Mouse (Mus musculus) kidney, postnatal 4 days (tissue): ENCODE data around the gene Sult3a2.
"Not testable (repeated sequence)": the region's sequence is repeated elsewhere in the genome, so short reads cannot be mapped to it uniquely, and the experiment has no call there.

Experiments used
- DNase-seq, 2 experiments: peaks; one replicate each; pipeline ENCODE4 v3.0.0; 2021; ENCODE audit warnings: mixed read lengths in 2 of 2

The Sult3a2 gene

DNA sequence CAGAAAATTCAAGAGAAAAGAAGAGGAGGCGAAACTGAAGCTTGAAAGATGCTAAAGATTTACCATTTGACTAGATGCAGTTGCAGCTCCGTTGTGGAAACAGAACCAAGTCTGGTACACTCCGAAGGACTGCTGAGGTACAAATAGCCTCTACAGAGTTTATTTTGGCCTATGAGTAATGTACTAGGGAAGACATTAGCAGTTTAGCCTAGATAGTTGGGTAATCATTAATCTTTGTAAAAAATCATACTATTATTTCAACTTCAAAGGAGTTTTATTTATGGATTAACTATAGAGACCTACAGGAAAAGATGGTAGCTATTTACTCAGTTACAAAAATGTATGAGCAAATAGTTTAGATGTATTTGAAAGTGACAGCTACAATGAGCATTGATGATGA, at the start of gene Sult3a2:
Gene Sult3a2, minus strand, starts transcription at position 101 of the 400 bp plus-strand sequence.
- DNase-seq: no peak

DNA sequence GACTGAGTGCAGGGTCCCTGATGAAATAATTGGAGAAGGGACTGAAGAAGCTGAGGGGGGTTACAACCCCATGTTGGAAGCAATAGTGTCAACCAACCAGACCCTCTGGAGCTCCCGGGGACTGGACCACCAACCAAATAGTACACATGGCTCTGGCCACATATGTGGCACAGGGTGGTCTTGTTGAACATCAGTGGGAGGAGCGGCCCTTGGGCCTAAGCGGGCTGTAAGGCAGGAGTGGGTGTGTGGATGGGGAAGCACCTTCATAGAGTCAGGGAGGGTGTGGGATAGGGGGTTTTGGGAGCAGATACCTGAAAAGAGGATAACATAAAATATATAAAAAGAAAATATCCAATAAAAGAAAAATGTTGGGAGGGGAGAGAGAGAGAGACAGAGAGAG, 34.4 kb upstream of the Sult3a2 start:
- DNase-seq: no peak

DNA sequence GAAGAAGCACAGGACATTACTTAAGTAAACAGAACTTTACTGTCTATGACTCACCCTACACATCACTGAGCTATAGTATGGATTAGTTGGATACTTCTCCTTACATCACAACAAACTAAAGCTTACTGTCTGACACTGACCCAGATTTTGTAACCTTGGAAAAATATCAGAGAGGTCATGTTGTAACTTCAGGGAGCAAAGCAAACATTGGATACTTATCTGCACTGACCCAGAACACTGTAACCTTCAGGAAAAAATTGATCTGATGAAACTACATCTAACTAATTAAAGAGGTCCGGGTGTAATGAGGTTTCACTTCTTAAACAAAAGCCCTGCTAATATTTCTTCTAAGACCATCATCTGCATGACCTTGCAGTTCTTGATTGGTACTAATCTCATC, 30.4 kb upstream of the Sult3a2 start:
- DNase-seq: no peak

DNA sequence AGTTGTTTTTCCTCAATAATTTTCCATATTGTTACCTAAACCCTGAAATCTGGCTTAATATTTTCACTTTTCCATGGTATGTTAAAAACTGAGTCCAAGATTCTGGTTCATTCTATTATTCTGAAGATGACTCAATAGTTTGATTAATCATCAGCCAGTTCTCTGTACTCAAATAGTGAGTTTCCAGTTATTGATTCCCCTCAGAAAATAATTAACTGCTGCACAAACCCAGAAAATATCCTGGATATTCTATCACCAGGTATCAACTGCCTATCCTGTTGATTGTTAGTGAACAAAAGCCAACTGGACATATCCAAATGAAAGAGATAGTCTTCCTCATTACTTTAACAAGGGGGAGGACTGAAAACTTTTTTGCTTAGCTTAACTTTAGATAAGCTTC, 27.8 kb upstream of the Sult3a2 start:
- no peak for DNase-seq

DNA sequence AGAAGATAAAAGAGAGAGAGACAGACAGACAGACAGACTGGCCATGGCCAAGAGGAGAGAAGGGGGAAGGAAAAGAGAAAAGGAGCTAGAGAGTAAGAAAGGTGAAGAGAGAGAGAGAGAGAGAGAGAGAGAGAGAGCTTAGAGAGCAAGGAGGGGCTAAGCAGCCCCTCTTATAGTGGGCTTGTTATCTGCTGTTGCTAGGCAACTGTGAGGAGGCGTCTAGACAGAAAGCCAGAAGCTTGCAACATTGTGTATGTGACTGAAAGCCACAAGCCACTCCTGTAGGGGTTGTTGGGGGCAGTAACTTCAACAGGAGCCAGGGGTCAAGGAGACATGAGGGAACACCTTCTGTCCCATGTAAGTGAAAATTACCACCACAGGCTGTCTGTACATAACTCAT, 25.3 kb upstream of the Sult3a2 start:
- DNase-seq: no peak

DNA sequence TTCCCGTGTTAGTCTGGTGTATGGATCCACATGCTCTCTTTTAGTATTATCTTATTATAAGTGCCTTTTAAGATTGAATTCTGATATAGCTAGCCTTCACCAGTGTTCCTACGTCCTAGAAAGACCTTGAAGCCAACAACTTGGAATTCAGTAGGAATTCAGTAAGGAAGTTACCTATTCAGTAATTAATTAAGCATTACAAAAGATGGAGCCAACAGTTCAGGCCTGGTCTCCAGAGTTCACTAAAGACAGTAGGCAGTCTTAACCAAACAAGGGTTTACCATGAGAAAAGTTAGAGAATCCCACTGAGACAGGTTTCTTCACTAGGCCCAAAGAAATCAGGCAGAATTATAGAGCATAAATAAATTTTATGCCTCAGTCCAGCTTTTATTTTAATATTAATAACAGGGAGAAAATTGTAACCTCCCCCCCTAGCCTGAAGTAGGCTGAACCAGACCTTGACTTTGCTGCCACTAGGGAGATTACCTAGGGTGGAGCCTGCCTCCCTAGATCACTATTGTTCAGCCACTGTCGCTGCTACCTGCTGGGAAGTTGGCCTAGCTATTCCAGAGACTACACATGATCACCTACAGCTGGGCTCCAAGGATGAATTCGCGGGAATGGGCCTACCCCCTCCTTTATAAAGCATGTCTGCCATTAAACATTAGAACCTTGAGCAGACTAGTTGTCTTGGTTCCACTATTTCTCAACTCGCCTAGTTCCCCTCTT, 10.9 kb upstream of the Sult3a2 start:
- not testable (repeated sequence) for DNase-seq

DNA sequence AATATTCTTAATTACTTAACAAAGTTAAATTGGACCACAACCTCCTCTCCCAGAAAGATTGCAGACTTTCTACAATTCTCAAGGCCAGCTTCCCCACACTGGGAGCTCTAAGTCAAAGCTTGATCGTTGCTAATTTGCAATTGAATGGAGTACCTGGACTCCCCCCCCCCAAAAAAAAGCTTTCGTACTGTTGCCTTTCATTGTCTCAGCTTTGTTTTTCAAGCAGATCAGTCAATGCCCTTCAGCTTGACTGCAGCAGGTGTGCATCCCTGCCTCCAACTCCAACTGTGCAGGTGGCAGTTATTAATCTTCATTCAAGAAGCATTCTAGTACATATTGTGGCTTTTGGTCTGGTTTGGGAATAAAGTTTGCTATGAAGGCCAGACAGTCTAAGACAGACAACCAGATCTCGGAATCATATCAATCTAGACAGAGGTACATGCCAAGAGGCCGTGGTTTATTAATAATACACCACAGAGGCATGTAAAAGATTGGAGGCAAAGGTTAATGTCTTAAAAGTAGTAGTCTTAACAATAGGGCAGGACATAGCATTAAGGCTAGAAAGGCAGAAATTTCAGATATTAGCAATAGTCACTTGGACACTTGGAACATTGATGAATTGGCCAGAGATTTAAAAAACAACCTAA, 9.9 kb upstream of the Sult3a2 start:
- DNase-seq: not testable (repeated sequence)

DNA sequence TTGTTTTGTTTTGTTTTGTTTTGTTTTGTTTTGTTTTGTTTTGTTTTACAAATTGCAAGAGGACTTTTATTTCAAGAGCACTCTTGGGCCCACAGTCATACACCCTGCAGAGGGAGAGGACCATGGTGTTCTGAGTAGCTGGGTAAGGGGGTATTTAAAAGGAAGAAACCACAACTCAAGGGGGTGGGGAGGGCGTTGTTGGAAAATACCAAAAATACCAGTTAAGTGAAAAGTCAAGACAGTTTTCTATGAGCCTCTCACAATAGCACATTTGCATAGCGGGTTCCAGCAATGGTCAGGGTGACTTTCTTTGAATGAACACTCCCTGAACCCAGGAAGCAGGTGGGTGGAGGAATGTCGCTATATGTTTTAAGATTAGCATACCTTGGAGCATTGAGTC, 5.7 kb upstream of the Sult3a2 start:
- not testable (repeated sequence) for DNase-seq

DNA sequence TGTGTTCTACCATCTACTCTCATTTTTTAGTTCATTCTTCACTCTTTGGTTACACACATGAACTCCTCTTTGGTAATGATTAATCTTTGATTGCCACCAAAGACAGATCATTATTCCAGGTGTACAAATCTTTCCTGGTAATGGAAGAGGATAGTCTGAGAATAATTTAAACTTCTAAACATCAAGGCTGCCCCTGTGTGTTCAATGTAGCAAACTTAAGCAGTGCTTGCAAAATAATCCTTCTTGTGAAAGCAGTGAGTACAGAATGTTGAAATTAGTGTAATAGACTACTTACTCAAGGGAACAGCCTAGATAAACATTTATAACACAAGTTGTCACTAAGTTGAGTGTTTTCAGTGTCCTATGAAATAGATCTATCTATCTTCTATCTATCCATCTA, 1.0 kb upstream of the Sult3a2 start:
- no peak for DNase-seq

DNA sequence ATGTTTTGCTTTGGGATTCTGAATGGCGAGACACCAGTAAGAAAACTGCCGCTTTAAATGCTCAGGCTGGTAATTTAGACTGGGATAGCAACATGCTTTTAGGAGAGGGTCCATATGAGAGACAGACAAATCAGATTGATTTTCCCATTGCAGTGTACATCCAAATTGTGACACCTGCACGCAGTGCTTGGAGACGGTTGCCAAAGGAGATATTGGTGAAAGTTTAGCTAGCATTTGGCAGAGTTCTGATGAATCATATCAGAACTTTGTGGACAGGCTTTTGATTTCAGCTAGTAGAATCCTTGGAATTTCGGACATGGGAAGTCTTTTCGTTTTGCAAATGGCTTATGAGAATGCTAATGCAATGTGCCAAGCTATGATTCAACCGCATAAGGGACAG, 51.3 kb downstream of the Sult3a2 start:
- DNase-seq: not testable (repeated sequence)

DNA sequence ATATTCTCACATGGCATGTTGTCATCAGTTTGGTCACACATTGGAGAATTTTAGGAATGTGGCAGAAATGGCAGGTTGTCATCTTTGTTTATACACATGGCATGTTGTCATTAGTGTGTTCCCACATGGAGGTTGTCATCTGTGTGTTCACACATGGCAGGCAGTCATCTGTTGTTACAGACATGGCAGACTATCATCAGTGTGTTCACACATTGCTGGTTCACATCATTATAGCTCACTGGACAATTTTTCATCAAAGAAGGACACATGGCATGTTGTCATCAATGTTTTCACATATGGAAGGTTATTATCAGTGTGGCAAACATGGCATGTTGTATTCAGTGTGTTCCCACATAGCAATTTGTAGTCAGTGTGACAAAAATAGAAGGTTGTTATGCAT, 53.3 kb downstream of the Sult3a2 start:
- no peak for DNase-seq

DNA sequence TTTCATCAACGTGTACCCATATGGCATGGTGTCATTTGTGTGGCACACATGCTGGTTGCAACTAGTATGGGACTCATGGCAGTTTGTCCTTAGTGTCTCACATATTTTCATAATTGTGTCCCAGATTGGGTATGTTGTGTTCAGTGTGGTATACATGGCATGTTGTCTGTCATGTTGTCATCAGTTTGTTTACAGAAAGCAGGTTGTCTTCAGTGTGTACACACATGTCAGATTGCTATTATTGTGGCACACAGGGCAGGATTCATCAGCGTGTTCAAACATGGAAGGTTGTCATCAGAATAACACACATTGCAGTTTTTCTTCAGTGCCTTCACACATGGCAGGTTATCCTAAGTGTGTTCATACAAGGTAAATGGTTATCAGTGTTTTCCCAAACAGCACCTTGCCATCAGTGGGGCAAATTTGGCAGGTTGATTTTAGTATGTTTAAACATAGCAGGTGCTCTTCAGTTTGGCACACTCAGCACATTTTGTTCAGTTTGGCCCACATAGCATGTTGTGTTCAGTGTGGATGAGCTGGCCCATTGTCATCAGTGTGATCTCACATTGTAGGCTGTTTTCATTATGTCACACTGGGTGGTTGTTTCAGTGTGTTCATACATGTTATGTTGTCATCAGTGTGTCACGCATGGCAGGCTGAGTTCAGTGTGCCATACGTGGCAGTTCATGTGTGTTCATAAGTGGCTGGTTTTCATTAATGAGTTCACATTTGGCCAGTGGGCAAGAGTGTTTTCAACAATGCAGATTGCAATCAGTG, 53.9 kb downstream of the Sult3a2 start:
- no peak for DNase-seq

DNA sequence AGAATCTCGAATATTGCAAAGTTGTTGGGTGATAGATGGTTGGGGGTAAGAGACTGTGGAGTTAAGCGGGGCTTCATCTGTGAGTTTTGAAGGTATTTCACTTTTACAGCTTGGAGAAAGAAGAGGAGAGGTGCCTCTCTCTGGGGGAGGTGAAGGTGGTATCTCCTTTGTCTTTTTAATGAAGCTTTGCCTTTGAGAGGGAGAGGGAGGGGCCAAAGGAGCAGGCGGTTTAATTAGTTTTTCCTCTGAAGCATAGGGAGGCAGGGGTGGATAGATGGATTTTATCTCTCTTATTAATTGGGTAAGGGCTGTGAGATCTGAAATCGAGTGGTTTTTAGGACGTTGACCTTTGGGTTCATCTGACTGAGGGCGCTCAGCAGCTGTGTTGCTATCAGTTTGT, 62.7 kb downstream of the Sult3a2 start:
- no peak for DNase-seq

DNA sequence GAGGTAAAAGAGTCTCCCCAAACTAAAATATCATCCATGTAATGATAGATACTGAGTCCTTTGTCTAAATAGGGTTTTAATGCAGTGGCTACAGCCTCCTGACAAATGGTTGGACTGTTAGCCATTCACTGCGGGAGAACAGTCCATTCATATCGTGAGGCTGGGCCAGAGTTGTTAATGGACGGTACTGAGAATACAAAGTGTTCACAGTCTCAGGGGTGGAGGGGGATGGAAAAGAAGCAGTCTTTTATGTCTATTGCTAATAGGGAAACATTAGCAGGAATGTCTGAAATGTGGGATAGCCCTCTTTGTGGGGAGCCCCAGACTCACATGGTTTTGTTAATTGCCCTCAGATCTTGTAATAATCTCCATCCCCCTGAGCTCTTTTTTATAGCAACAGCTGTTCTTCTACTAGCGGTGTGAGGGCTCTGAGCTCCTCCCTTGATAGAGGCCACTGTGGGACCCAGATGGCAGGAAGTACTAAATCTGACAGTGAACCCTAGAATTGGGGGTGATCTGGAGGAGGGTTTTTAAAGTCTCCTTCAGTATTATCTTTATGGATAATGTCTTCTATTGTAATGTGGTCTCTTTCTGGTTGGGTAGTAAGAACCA, 64.6 kb downstream of the Sult3a2 start:
- DNase-seq: no peak
